ENCODE assay signal across 21 mouse cellular contexts in genomic region chr13:20072043-20072442, GRCm38 (mm10).
"Had no signal": no experiment of that assay in that cellular context is flagged by ENCODE, and none has a peak within 500 bp of the region (broad histone marks: within the 10 kb centered on the region; RNA-seq: fewer than 3 reads in every experiment).

No protein-coding gene starts in this region.

- H3K9me3 ChIP-seq: limb, embryonic 10.5 days; limb, embryonic 13.5 days; liver, embryonic 12.5 days; liver, embryonic 15.5 days; lung, embryonic 15.5 days; midbrain, embryonic 12.5 days had no signal

- H3K4me2 ChIP-seq: limb, embryonic 13.5 days; liver, embryonic 12.5 days; liver, embryonic 15.5 days; lung, embryonic 15.5 days; midbrain, embryonic 12.5 days had no signal

- H3K36me3 ChIP-seq: limb, embryonic 10.5 days; limb, embryonic 13.5 days; liver, embryonic 12.5 days; liver, embryonic 15.5 days; lung, embryonic 15.5 days; midbrain, embryonic 12.5 days had no signal

- H3K9ac ChIP-seq: limb, embryonic 13.5 days; liver, embryonic 12.5 days; liver, embryonic 15.5 days; lung, embryonic 15.5 days; midbrain, embryonic 12.5 days had no signal

- H3K27ac ChIP-seq: limb, embryonic 10.5 days; limb, embryonic 13.5 days; liver, embryonic 12.5 days; liver, embryonic 15.5 days; lung, embryonic 15.5 days; midbrain, embryonic 12.5 days had no signal

- H3K4me1 ChIP-seq: liver, embryonic 12.5 days; liver, embryonic 15.5 days; lung, embryonic 15.5 days; midbrain, embryonic 12.5 days had no signal

- H3K4me3 ChIP-seq: limb, embryonic 10.5 days; limb, embryonic 13.5 days; liver, embryonic 12.5 days; liver, embryonic 15.5 days; lung, embryonic 15.5 days; midbrain, embryonic 12.5 days had no signal

- H3K27me3 ChIP-seq: limb, embryonic 13.5 days; liver, embryonic 12.5 days; liver, embryonic 15.5 days; lung, embryonic 15.5 days; midbrain, embryonic 12.5 days had no signal

- DNase-seq: kidney, adult 18-20 months; kidney, adult 9 months; kidney, postnatal 14 days; kidney, postnatal 4 days; layer of hippocampus, adult 9-11 months; liver; lung, adult 18-20 months; lung, postnatal 10 days; lung, postnatal 4 days; retina, postnatal 1 day; right cerebral cortex, postnatal 25 days; spleen, adult 18-20 months; thymus, adult 18-20 months; thymus, postnatal 36 days had no signal

- ATAC-seq: liver, embryonic 12.5 days; midbrain, embryonic 16.5 days had no signal
